Mouse (Mus musculus) hindbrain, embryonic 15.5 days (tissue): ENCODE data around the gene Slc29a1. TPM values are rescaled to one million over a fixed set of nuclear protein-coding genes. Genes with fewer than 3 reads are reported as not detected.

ENCODE experiments used
- ATAC-seq: fragments of 200-750 bp; cut with Nextera tagmentation; 2 replicates; pipeline ENCODE4 v1.8.0; 2017; ENCODE audit warnings: low read depth, moderate number of reproducible peaks, moderate TSS enrichment; ENCODE audit not compliant: low FRiP score
- H3K27ac ChIP-seq: fragments of 300-500 bp; sonication (generic); replicated peaks from 2 replicates; pipeline ENCODE4 v1.5.1; 2015; ENCODE audit warnings: mild to moderate bottlenecking, inconsistent platforms
- H3K27me3 ChIP-seq: fragments of 300-500 bp; sonication (generic); 2 replicates; pipeline ENCODE4 v1.6.1; 2015; ENCODE audit warnings: control low read depth, inconsistent platforms
- H3K36me3 ChIP-seq: fragments of 300-500 bp; sonication (generic); 2 replicates; pipeline ENCODE4 v1.6.1; 2015; ENCODE audit warnings: control low read depth, inconsistent platforms
- H3K4me1 ChIP-seq: fragments of 300-500 bp; sonication (generic); replicated peaks from 2 replicates; pipeline ENCODE4 v1.6.1; 2015; ENCODE audit warnings: control low read depth, inconsistent platforms
- H3K4me2 ChIP-seq: fragments of 300-500 bp; sonication (generic); 2 replicates; pipeline ENCODE4 v1.6.1; 2015; ENCODE audit warnings: moderate library complexity, mild to moderate bottlenecking, inconsistent platforms
- H3K4me3 ChIP-seq: fragments of 300-500 bp; sonication (generic); 2 replicates; pipeline ENCODE4 v1.5.1; 2015; ENCODE audit warnings: mild to moderate bottlenecking, inconsistent platforms
- H3K9ac ChIP-seq: fragments of 300-500 bp; sonication (generic); 2 replicates; pipeline ENCODE4 v1.6.1; 2015; ENCODE audit warnings: inconsistent platforms
- H3K9me3 ChIP-seq: fragments of 300-500 bp; sonication (generic); 2 replicates; pipeline ENCODE4 v1.6.1; 2016; ENCODE audit warnings: control low read depth, inconsistent platforms
- WGBS: fragments of 180-500 bp; shearing (Covaris S2); methylation state at CpG from one replicate; pipeline ENCODE4 v1.1.7; 2015; 5-methylcytosine and 5-hydroxymethylcytosine counted together
- polyA plus RNA-seq: library from polyadenylated mRNA; unstranded; fragments of >200 nt; fragmentation: Nextera tagmentation; extraction: Ambion mirVana; gene quantifications from 2 replicates; pipeline ENCODE4 v1.2.1, GENCODE M21; 2015

The Slc29a1 gene
- polyA plus RNA-seq, 1 experiment from 2014 or later: 46.4 TPM

GRCm38 (mm10) chr17:45606992-45607879 lies 7.8 kb upstream of the Slc29a1 start:
- Histone ChIP-seq H3K4me3 (no peak overlapping the region), H3K9ac (no peak overlapping the region), H3K9me3 (no peaks in the 10 kb centered on the region), H3K27me3 (no peaks in the 10 kb centered on the region), H3K27ac (no peak overlapping the region), H3K36me3 (no peaks in the 10 kb centered on the region), H3K4me1 (no peaks in the 10 kb centered on the region), H3K4me2 (no peak overlapping the region)
- no peak for ATAC-seq
- WGBS: 77% methylated on average over 15 of the region's 15 CpGs

- no peak for ATAC-seq
Observed at GRCm38 (mm10) chr17:45602984-45603383, 3.6 kb upstream of the Slc29a1 start.

GRCm38 (mm10) chr17:45601877-45602304 lies 2.5 kb upstream of the Slc29a1 start, which contains the start of gene Mymx:
Gene Mymx, minus strand, starts transcription at chr17:45602102.
- Histone ChIP-seq H3K4me1 (peaks cover 20% of the 10 kb centered on the region), H3K27me3 (peaks cover 16% of the 10 kb centered on the region), H3K9me3 (no peaks in the 10 kb centered on the region), H3K4me3 (no peak within 1 kb of the TSS), H3K36me3 (no peaks in the 10 kb centered on the region), H3K27ac (no peak within 1 kb of the TSS), H3K9ac (no peak within 1 kb of the TSS), H3K4me2 (no peak within 1 kb of the TSS)
- no peak for ATAC-seq
- WGBS: 34% methylated on average over 6 of the region's 6 CpGs

More at GRCm38 (mm10) chr17:45602984-45603383, 3.6 kb upstream of the Slc29a1 start:
- Histone ChIP-seq H3K4me1 (peaks cover 16% of the 10 kb centered on the region), H3K4me2 (no peak overlapping the region), H3K4me3 (no peak overlapping the region), H3K27me3 (peaks cover 16% of the 10 kb centered on the region), H3K9me3 (no peaks in the 10 kb centered on the region), H3K36me3 (no peaks in the 10 kb centered on the region), H3K9ac (no peak overlapping the region), H3K27ac (no peak overlapping the region)
- 78% methylated on average over 3 of the region's 3 CpGs for WGBS

GRCm38 (mm10) chr17:45601325-45601724 lies 1.9 kb upstream of the Slc29a1 start:
- H3K4me2 ChIP-seq: no peak overlapping the region
- ATAC-seq: no peak
- H3K27ac ChIP-seq: no peak overlapping the region
- 15% methylated on average over 22 of the region's 22 CpGs for WGBS
- no peaks in the 10 kb centered on the region for H3K9me3 ChIP-seq
- no peaks in the 10 kb centered on the region for H3K36me3 ChIP-seq
- H3K4me3 ChIP-seq: no peak overlapping the region
- no peak overlapping the region for H3K9ac ChIP-seq
- peaks cover 16% of the 10 kb centered on the region for H3K27me3 ChIP-seq
- H3K4me1 ChIP-seq: peaks cover 25% of the 10 kb centered on the region

- WGBS: 63% methylated on average over 8 of the region's 8 CpGs
- peaks cover 16% of the 10 kb centered on the region for H3K27me3 ChIP-seq
- H3K9me3 ChIP-seq: no peaks in the 10 kb centered on the region
- H3K9ac ChIP-seq: no peak overlapping the region
- H3K4me3 ChIP-seq: no peak overlapping the region
- no peak overlapping the region for H3K27ac ChIP-seq
- H3K4me1 ChIP-seq: peaks cover 36% of the 10 kb centered on the region
- no peak for ATAC-seq
- H3K4me2 ChIP-seq: no peak overlapping the region
- no peaks in the 10 kb centered on the region for H3K36me3 ChIP-seq
Observed at GRCm38 (mm10) chr17:45600267-45600666, 861 bp upstream of the Slc29a1 start.

GRCm38 (mm10) chr17:45598891-45599290 lies 515 bp downstream of the Slc29a1 start:
- H3K9ac ChIP-seq: no peak overlapping the region
- no peaks in the 10 kb centered on the region for H3K36me3 ChIP-seq
- H3K27ac ChIP-seq: no peak overlapping the region
- WGBS: 33% methylated on average over 3 of the region's 3 CpGs
- H3K9me3 ChIP-seq: no peaks in the 10 kb centered on the region
- H3K4me1 ChIP-seq: peaks cover 49% of the 10 kb centered on the region
- H3K27me3 ChIP-seq: peaks cover 16% of the 10 kb centered on the region
- peak overlapping the region; percentile 60 for H3K4me2 ChIP-seq
- no peak for ATAC-seq
- H3K4me3 ChIP-seq: no peak overlapping the region

- WGBS: 88% methylated on average over 2 of the region's 2 CpGs
Observed at GRCm38 (mm10) chr17:45598376-45598775, 1.0 kb downstream of the Slc29a1 start.

GRCm38 (mm10) chr17:45597787-45598186 lies 1.6 kb downstream of the Slc29a1 start:
- H3K27me3 ChIP-seq: peaks cover 16% of the 10 kb centered on the region
- no peaks in the 10 kb centered on the region for H3K36me3 ChIP-seq
- H3K4me3 ChIP-seq: no peak overlapping the region
- ATAC-seq: no peak
- no peak overlapping the region for H3K9ac ChIP-seq
- H3K27ac ChIP-seq: 0 out of 2 replicates have a peak overlapping the region, but pooled peaks have one; percentile 1
- 47% methylated on average over 3 of the region's 3 CpGs for WGBS
- H3K9me3 ChIP-seq: no peaks in the 10 kb centered on the region
- peaks cover 57% of the 10 kb centered on the region for H3K4me1 ChIP-seq
- H3K4me2 ChIP-seq: no peak overlapping the region

More at GRCm38 (mm10) chr17:45598376-45598775, 1.0 kb downstream of the Slc29a1 start:
- no peak for ATAC-seq
- Histone ChIP-seq H3K9ac (no peak overlapping the region), H3K27ac (no peak overlapping the region), H3K36me3 (no peaks in the 10 kb centered on the region), H3K4me2 (no peak overlapping the region), H3K27me3 (peaks cover 16% of the 10 kb centered on the region), H3K4me3 (no peak overlapping the region), H3K9me3 (no peaks in the 10 kb centered on the region), H3K4me1 (peaks cover 54% of the 10 kb centered on the region)

- Histone ChIP-seq H3K27me3 (peaks cover 16% of the 10 kb centered on the region), H3K4me3 (no peak overlapping the region), H3K27ac (peak overlapping the region; percentile 65), H3K4me2 (no peak overlapping the region), H3K9me3 (no peaks in the 10 kb centered on the region), H3K9ac (no peak overlapping the region), H3K4me1 (peaks cover 66% of the 10 kb centered on the region), H3K36me3 (no peaks in the 10 kb centered on the region)
- peak; percentile 55 for ATAC-seq
- 23% methylated on average over 11 of the region's 11 CpGs for WGBS
Observed at GRCm38 (mm10) chr17:45596631-45597396, 2.6 kb downstream of the Slc29a1 start.

GRCm38 (mm10) chr17:45595736-45596390 lies 3.5 kb downstream of the Slc29a1 start:
- ATAC-seq: peak; percentile 20

GRCm38 (mm10) chr17:45594881-45595735 lies 4.3 kb downstream of the Slc29a1 start:
- Histone ChIP-seq H3K9me3 (no peaks in the 10 kb centered on the region), H3K4me1 (peaks cover 62% of the 10 kb centered on the region), H3K27me3 (peaks cover 2% of the 10 kb centered on the region; the same call in 1 of the 2 replicates), H3K4me3 (peak overlapping the region; percentile 55), H3K27ac (peak overlapping the region; percentile 65), H3K4me2 (peak overlapping the region; percentile 97), H3K9ac (peak overlapping the region; percentile 57), H3K36me3 (no peaks in the 10 kb centered on the region)
- whole genome bisulfite sequencing: 2% methylated on average over 56 of the region's 58 CpGs
- ATAC-seq: peak; percentile 66

More at GRCm38 (mm10) chr17:45595736-45596390, 3.5 kb downstream of the Slc29a1 start:
- peak overlapping the region; percentile 65 for H3K27ac ChIP-seq
- H3K4me2 ChIP-seq: peak overlapping the region; percentile 97
- peak overlapping the region; percentile 55 for H3K4me3 ChIP-seq
- no peaks in the 10 kb centered on the region for H3K9me3 ChIP-seq
- 4% methylated on average over 23 of the region's 23 CpGs for WGBS
- H3K4me1 ChIP-seq: peaks cover 63% of the 10 kb centered on the region
- H3K27me3 ChIP-seq: peaks cover 9% of the 10 kb centered on the region
- H3K9ac ChIP-seq: peak overlapping the region; percentile 57
- H3K36me3 ChIP-seq: no peaks in the 10 kb centered on the region
